Mouse (Mus musculus): ENCODE results near the gene Psmd8.

GRCm38 (mm10) chr7:29179323-29179722, 1.2 kb downstream of the Psmd8 start:
- no peak for TF ChIP-seq POLR2A (IDR thresholded peaks at IDR 0.05; ENCODE audit: borderline replicate concordance, control insufficient read depth, low read depth, low read length)
- no peak for TF ChIP-seq CTCF (IDR thresholded peaks at IDR 0.05; ENCODE audit: control insufficient read depth, insufficient read depth, low read length)
